Mouse (Mus musculus) CH12F3 (cell line): ENCODE results near the gene Polr1c.

Experiments used
- in situ Hi-C: fragments of 300-500 bp; cut with MboI; formaldehyde crosslinking; loops from 2 replicates; pipeline ENCODE4 v1.14.3; 2020; ENCODE audit warnings: low sequenced_read_pairs

Gene Polr1c

GRCm38 (mm10) chr17:46236067-46236466 is 11.8 kb downstream of the Polr1c start:
- in situ Hi-C loops = no loop called here

- in situ Hi-C loops = no loop called here
Observed at GRCm38 (mm10) chr17:46227576-46227975, 20.3 kb downstream of the Polr1c start.

- in situ Hi-C loops = loop anchor here (25.0 kb wide), 1 partner anchor 741 kb away; no protein-coding TSS in a partner anchor
Observed at GRCm38 (mm10) chr17:46221601-46222000, 26.3 kb downstream of the Polr1c start.

- in situ Hi-C loops = loop anchor here (25.0 kb wide), 1 partner anchor 752 kb away; no protein-coding TSS in a partner anchor
Observed at GRCm38 (mm10) chr17:46210550-46210949, 37.3 kb downstream of the Polr1c start.

- in situ Hi-C loops = loop anchor here (25.0 kb wide), 1 partner anchor 756 kb away; no protein-coding TSS in a partner anchor
Observed at GRCm38 (mm10) chr17:46206676-46207075, 41.2 kb downstream of the Polr1c start.

- in situ Hi-C loops = loop anchor here (25.0 kb wide), 1 partner anchor 759 kb away; no protein-coding TSS in a partner anchor
Observed at GRCm38 (mm10) chr17:46203078-46203477, 44.8 kb downstream of the Polr1c start.

GRCm38 (mm10) chr17:46202421-46203071 is 45.3 kb downstream of the Polr1c start, which contains the start of the genes Polh and Xpo5:
Gene Polh, minus strand, starts transcription at chr17:46202645.
Gene Xpo5, plus strand, starts transcription at chr17:46202782.
- in situ Hi-C loops = loop anchor here (25.0 kb wide), 1 partner anchor 760 kb away; no protein-coding TSS in a partner anchor

GRCm38 (mm10) chr17:46201151-46201550 is 46.7 kb downstream of the Polr1c start:
- in situ Hi-C loops = loop anchor here (25.0 kb wide), 1 partner anchor 761 kb away; no protein-coding TSS in a partner anchor
